Mouse (Mus musculus) CH12.LX (cell line): ENCODE results near the gene Mrps18b. TPM values are rescaled to one million over a fixed set of nuclear protein-coding genes. Genes with fewer than 3 reads are reported as not detected.
A peak's percentile ranks its signal among the peaks of the same experiment; 100 is the strongest.

Experiments
- DNase-seq: peaks from one replicate; pipeline ENCODE4 v3.0.0-alpha.2; 2013; ENCODE audit errors: extremely low read depth
- H3K27ac ChIP-seq: 2 replicates; pipeline ENCODE4 v1.5.1; 2012; ENCODE audit warnings: low read depth, mild to moderate bottlenecking, control low read depth, moderate library complexity; ENCODE audit not compliant: insufficient read depth
- H3K27me3 ChIP-seq: replicated peaks from 2 replicates; pipeline ENCODE3; 2012; ENCODE audit warnings: inconsistent platforms
- H3K36me3 ChIP-seq, 2 experiments: replicated peaks in 1 of 2; 2 replicates each; pipeline versions ENCODE3 to v1.6.1; 2012; ENCODE audit warnings: inconsistent platforms in 1 of 2, low read length in 1 of 2, mild to moderate bottlenecking in 1 of 2, mixed read lengths in 1 of 2, moderate library complexity in 1 of 2; ENCODE audit not compliant: control insufficient read depth in 1 of 2, insufficient read depth in 1 of 2
- H3K4me1 ChIP-seq, 2 experiments: 2 replicates each; pipeline ENCODE4 v1.6.1; 2012; ENCODE audit warnings: inconsistent platforms in 1 of 2, moderate library complexity in 1 of 2; ENCODE audit not compliant: insufficient read depth in 2 of 2, control insufficient read depth in 1 of 2
- H3K4me2 ChIP-seq: 2 replicates; pipeline ENCODE4 v1.6.1; 2012; ENCODE audit warnings: low read depth, mild to moderate bottlenecking, control low read depth; ENCODE audit not compliant: poor library complexity, insufficient read depth, severe bottlenecking
- H3K4me3 ChIP-seq, 3 experiments: fragments of 150-350 bp in 1 of 3; sonication (generic) in 1 of 3; replicated peaks in 1 of 3; 2 replicates each; pipeline versions ENCODE3 to v1.5.1; 2011 to 2012; ENCODE audit warnings: low read depth in 2 of 3, low read length in 2 of 3, mild to moderate bottlenecking in 2 of 3, moderate library complexity in 2 of 3, control low read depth in 1 of 3, improper control_type of control experiment in 1 of 3, inconsistent platforms in 1 of 3, mixed read lengths in 1 of 3; ENCODE audit not compliant: poor library complexity in 1 of 3
- H3K79me2 ChIP-seq: replicated peaks from 2 replicates; pipeline ENCODE4 v1.6.1; 2012; ENCODE audit warnings: mild to moderate bottlenecking, moderate library complexity; ENCODE audit not compliant: control insufficient read depth, poor library complexity, insufficient read depth, severe bottlenecking; ENCODE audit errors: extremely low read depth
- H3K9ac ChIP-seq: 2 replicates; pipeline ENCODE4 v1.6.1; 2012; ENCODE audit warnings: low read depth, mild to moderate bottlenecking, control low read depth, moderate library complexity; ENCODE audit not compliant: insufficient read depth
- H3K9me3 ChIP-seq: replicated peaks from 2 replicates; pipeline ENCODE3; 2012; ENCODE audit warnings: low read length, inconsistent platforms, mixed read lengths
- BHLHE40 ChIP-seq: IDR thresholded peaks from 2 replicates; pipeline ENCODE4 v1.6.1; 2011; ENCODE audit warnings: mild to moderate bottlenecking, low read depth, low read length, improper control_type of control experiment
- CHD2 ChIP-seq: IDR thresholded peaks from 2 replicates; pipeline ENCODE4 v1.6.1; 2011; ENCODE audit warnings: low read length, improper control_type of control experiment
- EP300 ChIP-seq: IDR thresholded peaks from 2 replicates; pipeline ENCODE4 v1.6.1; 2011; ENCODE audit warnings: low read length, improper control_type of control experiment
- HCFC1 ChIP-seq: IDR thresholded peaks from 2 replicates; pipeline ENCODE4 v1.6.1; 2012; ENCODE audit warnings: low read depth, mild to moderate bottlenecking, inconsistent platforms, low read length, improper control_type of control experiment
- IRF4 ChIP-seq: IDR thresholded peaks from 2 replicates; pipeline ENCODE4 v1.6.1; 2014; ENCODE audit warnings: low read depth, mild to moderate bottlenecking, inconsistent platforms, low read length, improper control_type of control experiment
- JUN ChIP-seq: IDR thresholded peaks from 2 replicates; pipeline ENCODE4 v1.6.1; 2011; ENCODE audit warnings: low read depth, mild to moderate bottlenecking, low read length, improper control_type of control experiment, moderate library complexity; ENCODE audit not compliant: insufficient read depth
- MAX ChIP-seq: IDR thresholded peaks from 2 replicates; pipeline ENCODE4 v1.6.1; 2011; ENCODE audit warnings: low read length, improper control_type of control experiment
- MAZ ChIP-seq: IDR thresholded peaks from 2 replicates; pipeline ENCODE4 v1.6.1; 2012; ENCODE audit warnings: low read depth, mild to moderate bottlenecking, inconsistent platforms, low read length, improper control_type of control experiment, moderate library complexity
- MEF2A ChIP-seq: IDR thresholded peaks from 2 replicates; pipeline ENCODE4 v1.6.1; 2014; ENCODE audit warnings: low read depth, mild to moderate bottlenecking, inconsistent platforms, low read length, improper control_type of control experiment, borderline replicate concordance
- MYC ChIP-seq: IDR thresholded peaks from 2 replicates; pipeline ENCODE4 v1.6.1; 2011; ENCODE audit warnings: low read depth, mild to moderate bottlenecking, improper control_type of control experiment, low read length
- NELFE ChIP-seq: IDR thresholded peaks from 2 replicates; pipeline ENCODE4 v1.6.1; 2011; ENCODE audit warnings: low read depth, low read length, improper control_type of control experiment
- NRF1 ChIP-seq: IDR thresholded peaks from 2 replicates; pipeline ENCODE4 v1.6.1; 2014; ENCODE audit warnings: low read depth, mild to moderate bottlenecking, inconsistent platforms, low read length, improper control_type of control experiment, moderate library complexity
- PAX5 ChIP-seq: IDR thresholded peaks from 2 replicates; pipeline ENCODE4 v1.6.1; 2012; ENCODE audit warnings: low read length, inconsistent platforms, mixed read lengths
- POLR2A ChIP-seq: IDR thresholded peaks from 2 replicates; pipeline ENCODE4 v1.6.1; 2011; ENCODE audit warnings: low read depth, mild to moderate bottlenecking, improper control_type of control experiment, low read length
- RCOR1 ChIP-seq: conservative IDR thresholded peaks from 2 replicates; pipeline ENCODE4 v1.6.1; 2012; ENCODE audit warnings: low read depth, mild to moderate bottlenecking, inconsistent platforms, low read length, improper control_type of control experiment
- SIN3A ChIP-seq: IDR thresholded peaks from 2 replicates; pipeline ENCODE4 v1.6.1; 2012; ENCODE audit warnings: low read length, improper control_type of control experiment, inconsistent platforms
- SMC3 ChIP-seq: IDR thresholded peaks from 2 replicates; pipeline ENCODE4 v1.6.1; 2011; ENCODE audit warnings: low read depth, low read length, improper control_type of control experiment
- TCF12 ChIP-seq: IDR thresholded peaks from 2 replicates; pipeline ENCODE4 v1.6.1; 2014; ENCODE audit warnings: low read depth, mild to moderate bottlenecking, inconsistent platforms, low read length, improper control_type of control experiment
- UBTF ChIP-seq: IDR thresholded peaks from 2 replicates; pipeline ENCODE4 v1.6.1; 2012; ENCODE audit warnings: low read depth, mild to moderate bottlenecking, inconsistent platforms, low read length, improper control_type of control experiment, moderate library complexity
- ZC3H11A ChIP-seq: IDR thresholded peaks from 2 replicates; pipeline ENCODE4 v1.6.1; 2012; ENCODE audit warnings: low read depth, mild to moderate bottlenecking, inconsistent platforms, low read length, improper control_type of control experiment
- ZKSCAN1 ChIP-seq: IDR thresholded peaks from 2 replicates; pipeline ENCODE4 v1.6.1; 2012; ENCODE audit warnings: low read depth, inconsistent platforms, low read length, improper control_type of control experiment, borderline replicate concordance
- dilution Hi-C: fragments of 300-500 bp; cut with MboI; formaldehyde crosslinking; loops from 2 replicates; pipeline ENCODE4 v1.14.3; 2020; ENCODE audit warnings: low sequenced_read_pairs; ENCODE audit not compliant: extremely low pct_unique_long_range_greater_than_20kb, extremely low pct_ligation_motif_present
- in situ Hi-C: fragments of 300-500 bp; cut with MboI; formaldehyde crosslinking; loops from 3 replicates; pipeline ENCODE4 v1.14.3; 2019; ENCODE audit warnings: low sequenced_read_pairs, low pct_ligation_motif_present, low pct_unique_long_range_greater_than_20kb, mixed read lengths
- polyA plus RNA-seq: library from polyadenylated mRNA; unstranded; fragments of >175 nt; gene quantifications from 2 replicates; pipeline ENCODE4 v1.2.1, GENCODE M21; 2012; ENCODE audit warnings: low read depth; ENCODE audit not compliant: insufficient read length
- total RNA-seq, 2 experiments: library from RNA; depleted of rRNA; stranded (reverse); fragments of 300-350 nt in 1 of 2; fragments of >200 nt in 1 of 2; gene quantifications; 2 replicates each; pipeline ENCODE4 v1.2.3; 2012 to 2014

Gene Mrps18b
- total and polyA plus RNA-seq, 3 experiments = 108 to 172 (median 148) TPM

- TF ChIP-seq JUN (no peak), PAX5 (no peak), SMC3 (0 out of 2 replicates have a peak, but pooled peaks have one; percentile 4), ZKSCAN1 (no peak), NELFE (peak; percentile 82), IRF4 (peak; percentile 36; the same call in 1 of the 2 replicates), HCFC1 (peak; percentile 9; the same call in 1 of the 2 replicates), NRF1 (peak; percentile 31), MAX (peak; percentile 60; the same call in 1 of the 2 replicates), UBTF (0 out of 2 replicates have a peak, but pooled peaks have one; percentile 63), EP300 (no peak), RCOR1 (no peak), TCF12 (peak; percentile 44; the same call in 1 of the 2 replicates), CHD2 (0 out of 2 replicates have a peak, but pooled peaks have one; percentile 5)
Measured at GRCm38 (mm10) chr17:35861198-35861857, 54.9 kb downstream of the Mrps18b start, which contains the start of gene Nrm (continued).

GRCm38 (mm10) chr17:35860831-35861197 is 55.4 kb downstream of the Mrps18b start:
- no peak overlapping the region for H3K27ac ChIP-seq

More at GRCm38 (mm10) chr17:35860831-35861197, 55.4 kb downstream of the Mrps18b start:
- no peaks in the 10 kb centered on the region for H3K79me2 ChIP-seq
- no peaks in the 10 kb centered on the region for H3K27me3 ChIP-seq
- peak overlapping the region; percentile 20; the same call in 1 of the 2 replicates for H3K9ac ChIP-seq
- dilution Hi-C loops (no loop called here), in situ Hi-C loops (loop anchor here (10.0 kb wide), 1 partner anchor 126 kb away; no protein-coding TSS in a partner anchor)
- peak overlapping the region; percentile 91 for H3K4me2 ChIP-seq
- no peaks in the 10 kb centered on the region for H3K9me3 ChIP-seq
- H3K4me3 ChIP-seq = peak overlapping the region in 1 of 3 experiments; percentile 52
- peaks cover 0 to 21% of the 10 kb centered on the region in 2 experiments; a peak in 2 of 4 replicates for H3K4me1 ChIP-seq
- peaks cover 5 to 24% of the 10 kb centered on the region in 2 experiments for H3K36me3 ChIP-seq
- DNase-seq = no peak
- TF ChIP-seq MEF2A = no peak
- no peak for TF ChIP-seq MYC
- no peak for TF ChIP-seq MAZ
- TF ChIP-seq BHLHE40 = peak; percentile 10; the same call in 1 of the 2 replicates
- TF ChIP-seq HCFC1 = no peak
- no peak for TF ChIP-seq JUN
- no peak for TF ChIP-seq SIN3A
- no peak for TF ChIP-seq POLR2A
- no peak for TF ChIP-seq ZC3H11A

Other genes starting within 250 kb of the Mrps18b start
Only the 20 nearest of the 23 such genes appear.
- gene Ddr1, start 211.8 kb downstream of the Mrps18b start, total RNA-seq (2012; rRNA removed) = 3.5 and 3.6 TPM in 2 replicates
- gene Ddr1, start 211.8 kb downstream of the Mrps18b start, total RNA-seq (2014; rRNA removed) = 0.83 and 1.3 TPM in 2 replicates
- gene Ddr1, start 211.8 kb downstream of the Mrps18b start, polyA plus RNA-seq = 3.0 and 3.1 TPM in 2 replicates
- 16.5 and 27.2 TPM in 2 replicates for gene Ier3, start 94.7 kb downstream of the Mrps18b start, total RNA-seq (2012; rRNA removed)
- gene Ier3, start 94.7 kb downstream of the Mrps18b start, total RNA-seq (2014; rRNA removed) = 13.9 and 15.0 TPM in 2 replicates
- gene Ier3, start 94.7 kb downstream of the Mrps18b start, polyA plus RNA-seq = 12.4 and 12.6 TPM in 2 replicates
- gene Flot1, start 93.2 kb downstream of the Mrps18b start, total RNA-seq (2012; rRNA removed) = 14.2 and 21.6 TPM in 2 replicates
- 12.8 and 16.3 TPM in 2 replicates for gene Flot1, start 93.2 kb downstream of the Mrps18b start, total RNA-seq (2014; rRNA removed)
- 17.6 and 18.9 TPM in 2 replicates for gene Flot1, start 93.2 kb downstream of the Mrps18b start, polyA plus RNA-seq
- gene Tubb5, start 78.1 kb downstream of the Mrps18b start, total RNA-seq (2012; rRNA removed) = 1,014 and 1,058 TPM in 2 replicates
- 1,031 and 1,121 TPM in 2 replicates for gene Tubb5, start 78.1 kb downstream of the Mrps18b start, total RNA-seq (2014; rRNA removed)
- gene Tubb5, start 78.1 kb downstream of the Mrps18b start, polyA plus RNA-seq = 962 and 1,053 TPM in 2 replicates
- 8.2 and 8.5 TPM in 2 replicates for gene Mdc1, start 74.9 kb downstream of the Mrps18b start, total RNA-seq (2012; rRNA removed)
- gene Mdc1, start 74.9 kb downstream of the Mrps18b start, total RNA-seq (2014; rRNA removed) = 2.4 and 3.3 TPM in 2 replicates
- 14.4 and 15.7 TPM in 2 replicates for gene Mdc1, start 74.9 kb downstream of the Mrps18b start, polyA plus RNA-seq
- 12.5 and 16.7 TPM in 2 replicates for gene Nrm, start 55.1 kb downstream of the Mrps18b start, total RNA-seq (2012; rRNA removed)
- gene Nrm, start 55.1 kb downstream of the Mrps18b start, total RNA-seq (2014; rRNA removed) = 10.0 and 12.1 TPM in 2 replicates
- gene Nrm, start 55.1 kb downstream of the Mrps18b start, polyA plus RNA-seq = 14.0 and 15.4 TPM in 2 replicates
- 20.5 and 21.4 TPM in 2 replicates for gene Ppp1r18, start 50.8 kb downstream of the Mrps18b start, total RNA-seq (2012; rRNA removed)
- gene Ppp1r18, start 50.8 kb downstream of the Mrps18b start, total RNA-seq (2014; rRNA removed) = 7.5 and 8.5 TPM in 2 replicates
- 48.9 and 50.1 TPM in 2 replicates for gene Ppp1r18, start 50.8 kb downstream of the Mrps18b start, polyA plus RNA-seq
- 75.3 and 81.0 TPM in 2 replicates for gene Dhx16, start 36.6 kb downstream of the Mrps18b start, total RNA-seq (2012; rRNA removed)
- 74.8 and 75.0 TPM in 2 replicates for gene Dhx16, start 36.6 kb downstream of the Mrps18b start, total RNA-seq (2014; rRNA removed)
- 84.4 and 107 TPM in 2 replicates for gene Dhx16, start 36.6 kb downstream of the Mrps18b start, polyA plus RNA-seq
- 7.1 and 8.7 TPM in 2 replicates for gene 2310061I04Rik, start 19.0 kb downstream of the Mrps18b start, total RNA-seq (2012; rRNA removed)
- gene 2310061I04Rik, start 19.0 kb downstream of the Mrps18b start, total RNA-seq (2014; rRNA removed) = 4.2 and 5.7 TPM in 2 replicates
- gene 2310061I04Rik, start 19.0 kb downstream of the Mrps18b start, polyA plus RNA-seq = 39.5 and 46.4 TPM in 2 replicates
- gene Atat1, start 6.3 kb downstream of the Mrps18b start, total RNA-seq (2012; rRNA removed) = 12.5 and 14.5 TPM in 2 replicates
- 5.2 and 5.7 TPM in 2 replicates for gene Atat1, start 6.3 kb downstream of the Mrps18b start, total RNA-seq (2014; rRNA removed)
- 9.9 and 10.4 TPM in 2 replicates for gene Atat1, start 6.3 kb downstream of the Mrps18b start, polyA plus RNA-seq
- gene Ppp1r10, start within 50 bp of the Mrps18b start, total RNA-seq (2012; rRNA removed) = 31.6 TPM in 2 replicates
- 10.7 and 14.5 TPM in 2 replicates for gene Ppp1r10, start within 50 bp of the Mrps18b start, total RNA-seq (2014; rRNA removed)
- gene Ppp1r10, start within 50 bp of the Mrps18b start, polyA plus RNA-seq = 69.9 and 70.3 TPM in 2 replicates
- 110 and 136 TPM in 2 replicates for gene Abcf1, start 53.4 kb upstream of the Mrps18b start, total RNA-seq (2012; rRNA removed)
- 52.8 and 52.9 TPM in 2 replicates for gene Abcf1, start 53.4 kb upstream of the Mrps18b start, total RNA-seq (2014; rRNA removed)
- 290 and 352 TPM in 2 replicates for gene Abcf1, start 53.4 kb upstream of the Mrps18b start, polyA plus RNA-seq
- gene Gnl1, start 63.5 kb upstream of the Mrps18b start, total RNA-seq (2012; rRNA removed) = 24.3 and 29.0 TPM in 2 replicates
- 15.9 and 18.7 TPM in 2 replicates for gene Gnl1, start 63.5 kb upstream of the Mrps18b start, total RNA-seq (2014; rRNA removed)
- gene Gnl1, start 63.5 kb upstream of the Mrps18b start, polyA plus RNA-seq = 33.4 and 41.1 TPM in 2 replicates
- gene Prr3, start 63.8 kb upstream of the Mrps18b start, total RNA-seq (2012; rRNA removed) = 5.5 and 8.3 TPM in 2 replicates
- 2.3 and 4.0 TPM in 2 replicates for gene Prr3, start 63.8 kb upstream of the Mrps18b start, total RNA-seq (2014; rRNA removed)
- gene Prr3, start 63.8 kb upstream of the Mrps18b start, polyA plus RNA-seq = 30.6 and 32.0 TPM in 2 replicates
- gene H2-T24, start 104.2 kb upstream of the Mrps18b start, total RNA-seq (2012; rRNA removed) = 9.8 and 16.1 TPM in 2 replicates
- gene H2-T24, start 104.2 kb upstream of the Mrps18b start, total RNA-seq (2014; rRNA removed) = 6.6 and 7.6 TPM in 2 replicates
- 8.9 and 9.3 TPM in 2 replicates for gene H2-T24, start 104.2 kb upstream of the Mrps18b start, polyA plus RNA-seq
- 21.8 and 23.0 TPM in 2 replicates for gene H2-T23, start 116.5 kb upstream of the Mrps18b start, total RNA-seq (2012; rRNA removed)
- gene H2-T23, start 116.5 kb upstream of the Mrps18b start, total RNA-seq (2014; rRNA removed) = 35.6 and 38.8 TPM in 2 replicates
- gene H2-T23, start 116.5 kb upstream of the Mrps18b start, polyA plus RNA-seq = 42.1 and 75.0 TPM in 2 replicates
- gene H2-T22, start 126.4 kb upstream of the Mrps18b start, total RNA-seq (2012; rRNA removed) = 9.6 and 10.6 TPM in 2 replicates
- 14.9 and 16.4 TPM in 2 replicates for gene H2-T22, start 126.4 kb upstream of the Mrps18b start, total RNA-seq (2014; rRNA removed)
- 19.8 and 26.1 TPM in 2 replicates for gene H2-T22, start 126.4 kb upstream of the Mrps18b start, polyA plus RNA-seq
- 0.80 and 1.1 TPM in 2 replicates for gene Gm6034, start 126.6 kb upstream of the Mrps18b start, total RNA-seq (2012; rRNA removed)
- gene Gm6034, start 126.6 kb upstream of the Mrps18b start, total RNA-seq (2014; rRNA removed) = 0.42 TPM in 1 of 2 replicates, not detected in the other
- gene Gm6034, start 126.6 kb upstream of the Mrps18b start, polyA plus RNA-seq = 1.7 and 2.1 TPM in 2 replicates
- 23.8 and 25.1 TPM in 2 replicates for gene Gm11127, start 142.0 kb upstream of the Mrps18b start, total RNA-seq (2012; rRNA removed)
- 1.2 and 2.0 TPM in 2 replicates for gene Gm11127, start 142.0 kb upstream of the Mrps18b start, total RNA-seq (2014; rRNA removed)
- 0.27 and 0.37 TPM in 2 replicates for gene Gm11127, start 142.0 kb upstream of the Mrps18b start, polyA plus RNA-seq
- gene Gm19684, start 205.3 kb upstream of the Mrps18b start, total RNA-seq (2012; rRNA removed) = 0.34 and 0.55 TPM in 2 replicates
- gene Gm19684, start 205.3 kb upstream of the Mrps18b start, total RNA-seq (2014; rRNA removed) = 0.35 TPM in 1 of 2 replicates, not detected in the other
- 0.87 and 0.93 TPM in 2 replicates for gene Gm19684, start 205.3 kb upstream of the Mrps18b start, polyA plus RNA-seq